Mouse (Mus musculus) midbrain, embryonic 11.5 days (tissue): ENCODE measurements around the gene Dact3. TPM values are rescaled to one million over a fixed set of nuclear protein-coding genes. Genes with fewer than 3 reads are reported as not detected.
A peak's percentile ranks its signal among the peaks of the same experiment; 100 is the strongest.

Source experiments
- ATAC-seq: fragments of 200-750 bp; cut with Nextera tagmentation; 2 replicates; pipeline ENCODE4 v1.8.0; 2017; ENCODE audit warnings: moderate TSS enrichment, moderate library complexity; ENCODE audit not compliant: low FRiP score
- DNase-seq: peaks from one replicate; pipeline ENCODE4 v3.0.0; 2015; ENCODE audit warnings: low spot score; ENCODE audit errors: missing footprints
- H3K27ac ChIP-seq: fragments of 300-500 bp; sonication (generic); 2 replicates; pipeline ENCODE4 v1.5.1; 2014; ENCODE audit warnings: low read depth, low read length
- H3K27me3 ChIP-seq: fragments of 300-500 bp; sonication (generic); 2 replicates; pipeline ENCODE4 v1.6.1; 2014; ENCODE audit warnings: mild to moderate bottlenecking, low read length, moderate library complexity, mixed read lengths; ENCODE audit not compliant: control insufficient read depth, insufficient read depth
- H3K36me3 ChIP-seq: fragments of 300-500 bp; sonication (generic); 2 replicates; pipeline ENCODE4 v1.6.1; 2014; ENCODE audit warnings: mild to moderate bottlenecking, low read length, moderate library complexity, mixed read lengths; ENCODE audit not compliant: control insufficient read depth, insufficient read depth
- H3K4me1 ChIP-seq: fragments of 300-500 bp; sonication (generic); 2 replicates; pipeline ENCODE4 v1.6.1; 2014; ENCODE audit warnings: low read length; ENCODE audit not compliant: control insufficient read depth, insufficient read depth
- H3K4me2 ChIP-seq: fragments of 300-500 bp; sonication (generic); 2 replicates; pipeline ENCODE4 v1.6.1; 2014; ENCODE audit warnings: mild to moderate bottlenecking, moderate library complexity
- H3K4me3 ChIP-seq: fragments of 300-500 bp; sonication (generic); 2 replicates; pipeline ENCODE4 v1.5.1; 2014; ENCODE audit warnings: low read depth, low read length
- H3K9ac ChIP-seq: fragments of 300-500 bp; sonication (generic); 2 replicates; pipeline ENCODE4 v1.6.1; 2014; ENCODE audit warnings: low read length
- H3K9me3 ChIP-seq: fragments of 300-500 bp; sonication (generic); 2 replicates; pipeline ENCODE4 v1.6.1; 2016; ENCODE audit warnings: low read length; ENCODE audit not compliant: control insufficient read depth
- WGBS: fragments of 180-500 bp; shearing (Covaris S2); extraction: QIAGEN DNeasy Blood & Tissue Kit; methylation state at CpG from one replicate; pipeline ENCODE4 v1.1.7; 2014; 5-methylcytosine and 5-hydroxymethylcytosine counted together
- polyA plus RNA-seq: library from polyadenylated mRNA; unstranded; fragments of >200 nt; fragmentation: Nextera tagmentation; extraction: Ambion mirVana; gene quantifications from 2 replicates; pipeline ENCODE4 v1.2.1, GENCODE M21; 2014

The Dact3 gene
- polyA plus RNA-seq, 1 experiment from 2014 or later: 5.3 TPM

DNA sequence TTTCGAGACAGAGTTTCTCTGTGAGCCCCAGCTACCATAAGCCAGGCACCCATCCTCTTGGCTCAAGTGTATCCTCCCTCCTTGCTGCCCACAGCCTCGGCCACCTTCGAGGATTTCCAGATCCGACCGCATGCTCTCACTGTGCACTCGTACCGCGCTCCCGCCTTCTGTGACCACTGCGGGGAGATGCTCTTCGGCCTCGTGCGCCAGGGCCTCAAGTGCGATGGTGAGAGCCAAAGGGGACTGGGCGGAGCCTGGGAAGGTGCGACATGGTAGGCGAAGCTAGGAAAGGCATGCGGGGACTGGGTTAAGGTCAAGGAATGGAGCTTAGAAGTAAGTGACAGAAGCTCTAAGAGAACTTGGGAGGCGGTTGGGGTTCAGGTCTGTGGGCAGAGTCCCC lies 27.6 kb upstream of the Dact3 start:
- Histone ChIP-seq H3K4me1 (peaks cover 8% of the 10 kb centered on the region), H3K4me2 (no peak overlapping the region), H3K27ac (no peak overlapping the region), H3K9ac (no peak overlapping the region), H3K36me3 (0 out of 2 replicates have a peak, but pooled peaks cover 4% of the 10 kb centered on the region), H3K4me3 (no peak overlapping the region), H3K27me3 (no peaks in the 10 kb centered on the region), H3K9me3 (no peaks in the 10 kb centered on the region)
- WGBS: 89% methylated on average over 19 of the region's 19 CpGs
- DNase-seq (no peak), ATAC-seq (no peak)

GRCm38 (mm10) chr7:16848579-16848978 lies 26.5 kb upstream of the Dact3 start:
- no peak overlapping the region for H3K4me3 ChIP-seq
- no peaks in the 10 kb centered on the region for H3K9me3 ChIP-seq
- 0 out of 2 replicates have a peak, but pooled peaks cover 4% of the 10 kb centered on the region for H3K36me3 ChIP-seq
- H3K9ac ChIP-seq: no peak overlapping the region
- H3K4me1 ChIP-seq: peaks cover 8% of the 10 kb centered on the region
- DNase-seq (peak; percentile 96), ATAC-seq (peak; percentile 48; the same call in 1 of the 2 replicates)
- H3K27me3 ChIP-seq: no peaks in the 10 kb centered on the region
- WGBS: 16% methylated on average over 17 of the region's 17 CpGs
- no peak overlapping the region for H3K4me2 ChIP-seq
- no peak overlapping the region for H3K27ac ChIP-seq

- Histone ChIP-seq H3K27me3 (no peaks in the 10 kb centered on the region), H3K27ac (no peak overlapping the region), H3K9me3 (no peaks in the 10 kb centered on the region), H3K9ac (no peak overlapping the region), H3K4me3 (no peak overlapping the region), H3K4me1 (no peaks in the 10 kb centered on the region), H3K36me3 (peaks cover 15% of the 10 kb centered on the region), H3K4me2 (no peak overlapping the region)
- no peak for ATAC-seq
- DNase-seq: no peak
- 96% methylated on average over 4 of the region's 4 CpGs for WGBS
Observed at GRCm38 (mm10) chr7:16851636-16852035, 23.5 kb upstream of the Dact3 start.

DNA sequence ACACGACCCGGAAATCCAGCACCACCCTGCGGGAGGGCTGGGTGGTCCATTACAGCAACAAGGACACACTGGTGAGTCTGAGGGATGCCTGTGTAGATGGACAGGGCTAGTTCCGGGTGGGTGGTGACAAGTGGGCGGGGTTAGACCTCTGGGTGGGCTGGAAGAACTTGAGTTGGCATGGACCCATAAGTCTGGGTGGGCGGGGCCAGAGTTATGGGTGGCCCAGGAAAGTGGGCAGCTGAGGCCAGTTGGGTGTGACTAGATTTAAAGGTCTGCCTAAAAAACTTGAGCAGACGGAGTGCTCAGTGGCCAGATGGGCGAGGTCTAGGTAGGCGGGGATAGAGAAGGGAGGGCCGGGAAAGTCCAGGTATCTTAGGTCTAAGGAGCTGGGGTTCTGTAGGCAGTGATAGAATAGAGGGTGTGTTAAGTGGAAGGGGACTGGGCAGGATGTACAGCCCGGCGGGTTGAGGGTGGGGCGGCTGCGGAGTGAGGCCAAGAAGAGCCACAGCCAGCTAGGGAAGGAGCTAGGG lies 21.8 kb upstream of the Dact3 start:
- Histone ChIP-seq H3K9me3 (no peaks in the 10 kb centered on the region), H3K4me2 (no peak overlapping the region), H3K27me3 (no peaks in the 10 kb centered on the region), H3K27ac (no peak overlapping the region), H3K36me3 (peaks cover 19% of the 10 kb centered on the region), H3K9ac (no peak overlapping the region), H3K4me1 (no peaks in the 10 kb centered on the region), H3K4me3 (no peak overlapping the region)
- WGBS: 89% methylated on average over 14 of the region's 14 CpGs
- ATAC-seq (no peak), DNase-seq (no peak)

GRCm38 (mm10) chr7:16858336-16858735 lies 16.8 kb upstream of the Dact3 start:
- H3K27ac ChIP-seq: no peak overlapping the region
- WGBS: 21% methylated on average over 17 of the region's 17 CpGs
- H3K4me1 ChIP-seq: no peaks in the 10 kb centered on the region
- H3K9me3 ChIP-seq: no peaks in the 10 kb centered on the region
- no peaks in the 10 kb centered on the region for H3K27me3 ChIP-seq
- H3K36me3 ChIP-seq: peaks cover 15% of the 10 kb centered on the region
- no peak for ATAC-seq
- H3K4me3 ChIP-seq: no peak overlapping the region
- DNase-seq: peak; percentile 89
- no peak overlapping the region for H3K9ac ChIP-seq
- H3K4me2 ChIP-seq: no peak overlapping the region

DNA sequence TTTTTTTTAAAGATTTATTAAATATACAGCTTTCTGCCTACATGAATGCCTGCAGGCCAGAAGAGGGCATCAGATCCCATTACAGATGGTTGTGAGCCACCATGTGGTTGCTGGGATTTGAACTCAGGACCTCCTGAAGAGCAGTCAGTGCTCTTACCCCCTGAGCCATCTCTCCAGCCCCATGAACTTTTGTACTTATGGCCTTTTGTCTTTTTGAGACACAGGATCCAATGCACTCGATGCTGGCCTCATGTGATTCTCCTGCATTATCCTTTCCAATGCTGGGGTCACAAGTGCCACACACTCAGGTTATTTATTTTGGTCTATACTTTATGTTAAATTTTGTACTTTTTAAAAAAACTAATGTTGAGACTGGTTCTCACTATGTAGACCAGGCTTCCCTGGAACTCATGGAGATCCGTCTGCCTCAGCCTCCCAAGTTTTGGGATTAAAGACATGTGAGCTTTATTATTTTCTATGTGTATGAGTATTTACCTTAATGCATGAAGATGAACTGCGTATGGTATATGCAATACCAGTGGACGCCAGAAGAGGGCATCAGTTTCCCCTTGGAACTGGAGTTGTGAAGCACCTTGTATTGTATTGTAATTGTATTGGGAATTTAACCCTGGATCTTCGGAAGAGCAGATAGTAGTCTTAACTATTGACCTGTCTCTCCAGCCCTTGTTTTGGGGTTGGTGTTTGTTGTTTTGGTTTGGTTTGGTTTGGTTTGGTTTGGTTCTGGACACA lies 15.0 kb upstream of the Dact3 start:
- DNase-seq (peak; percentile 88), ATAC-seq (no peak; the same call in 1 of the 2 replicates)
- Histone ChIP-seq H3K4me3 (no peak overlapping the region), H3K9me3 (no peaks in the 10 kb centered on the region), H3K27ac (no peak overlapping the region), H3K9ac (no peak overlapping the region), H3K27me3 (no peaks in the 10 kb centered on the region), H3K4me1 (no peaks in the 10 kb centered on the region), H3K4me2 (no peak overlapping the region), H3K36me3 (peaks cover 20% of the 10 kb centered on the region)
- WGBS: 31% methylated on average over 5 of the region's 5 CpGs

- no peaks in the 10 kb centered on the region for H3K9me3 ChIP-seq
- H3K4me2 ChIP-seq: no peak overlapping the region
- H3K27me3 ChIP-seq: no peaks in the 10 kb centered on the region
- H3K27ac ChIP-seq: no peak overlapping the region
- peaks cover 5% of the 10 kb centered on the region; the same call in 1 of the 2 replicates for H3K36me3 ChIP-seq
- ATAC-seq (no peak), DNase-seq (no peak)
- no peak overlapping the region for H3K4me3 ChIP-seq
- no peaks in the 10 kb centered on the region for H3K4me1 ChIP-seq
- 92% methylated on average over 3 of the region's 3 CpGs for whole genome bisulfite sequencing
- H3K9ac ChIP-seq: no peak overlapping the region
Observed at GRCm38 (mm10) chr7:16867488-16867887, 7.6 kb upstream of the Dact3 start.

- Histone ChIP-seq H3K36me3 (no peaks in the 10 kb centered on the region), H3K4me3 (no peak overlapping the region), H3K27ac (no peak overlapping the region), H3K9ac (no peak overlapping the region), H3K4me1 (no peaks in the 10 kb centered on the region), H3K4me2 (peak overlapping the region; percentile 14; the same call in 1 of the 2 replicates), H3K27me3 (no peaks in the 10 kb centered on the region), H3K9me3 (no peaks in the 10 kb centered on the region)
- DNase-seq: peak; percentile 92
- peak; percentile 93 for ATAC-seq
- WGBS: 18% methylated on average over 16 of the region's 16 CpGs
Observed at GRCm38 (mm10) chr7:16869497-16869896, 5.6 kb upstream of the Dact3 start.

DNA sequence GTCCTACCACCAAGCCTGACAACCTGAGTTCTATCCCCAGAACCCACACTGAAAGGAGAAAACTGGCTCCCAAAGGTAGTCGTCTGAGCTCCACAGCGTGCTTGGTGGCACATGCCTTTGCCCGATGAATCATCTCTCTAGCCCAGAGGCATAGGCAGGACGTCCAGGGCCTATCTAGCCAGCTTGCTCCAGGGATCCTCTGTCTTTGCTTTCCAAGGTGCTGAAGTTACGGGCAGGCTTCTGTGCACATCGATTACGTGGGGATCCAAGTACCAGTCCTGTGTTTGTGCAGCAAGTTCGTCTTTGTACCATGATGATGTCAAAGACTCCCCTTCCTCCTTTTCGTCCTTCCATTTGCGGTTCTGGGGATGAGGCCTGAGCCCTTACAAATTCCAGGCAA lies 3.5 kb upstream of the Dact3 start:
- ATAC-seq (no peak), DNase-seq (no peak)
- Histone ChIP-seq H3K36me3 (no peaks in the 10 kb centered on the region), H3K27me3 (no peaks in the 10 kb centered on the region), H3K4me1 (peaks cover 11% of the 10 kb centered on the region), H3K9me3 (no peaks in the 10 kb centered on the region), H3K4me2 (no peak overlapping the region), H3K4me3 (no peak overlapping the region), H3K27ac (no peak overlapping the region), H3K9ac (no peak overlapping the region)
- 87% methylated on average over 10 of the region's 10 CpGs for WGBS
